Mouse (Mus musculus): ENCODE data around the gene Trim27. TPM values are rescaled to one million over a fixed set of nuclear protein-coding genes. Genes with fewer than 3 reads are reported as not detected.

Trim27 gene
- polyA plus RNA-seq, 1 experiment, result 128 TPM

DNA sequence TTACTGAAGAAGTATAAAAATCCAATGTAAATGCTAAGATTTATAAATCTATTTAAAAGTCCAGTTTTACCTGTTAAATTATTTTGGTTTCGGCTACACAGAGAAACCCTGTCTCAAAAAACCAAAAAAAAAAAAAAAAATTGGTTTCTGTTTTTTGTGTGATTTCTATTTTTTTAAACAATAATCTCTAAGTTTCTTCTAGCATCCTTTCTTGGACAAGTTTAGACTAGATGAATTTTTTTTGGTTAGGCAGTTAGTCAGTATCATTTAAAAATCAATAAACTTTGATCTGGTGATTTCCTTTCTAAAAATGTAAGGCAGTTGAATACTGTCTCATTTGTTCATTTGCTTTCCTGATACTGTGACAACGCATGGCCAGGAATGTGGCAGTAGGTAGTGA lies 19.1 kb downstream of the Trim27 start:
- Histone ChIP-seq H3K9me3 (replicated peaks; ENCODE audit: control insufficient read depth, insufficient read depth, low read length, poor library complexity, severe bottlenecking) (no peaks in the 10 kb centered on the region), H3K36me3 (ENCODE audit: control insufficient read depth, insufficient read depth, low read length, poor library complexity, severe bottlenecking) (peaks cover 7% of the 10 kb centered on the region), H3K4me3 (ENCODE audit: low read depth, low read length) (no peak overlapping the region), H3K4me1 (ENCODE audit: control insufficient read depth, insufficient read depth, low read length) (peaks cover 1% of the 10 kb centered on the region), H3K27me3 (ENCODE audit: control insufficient read depth, insufficient read depth, low read length, poor library complexity, severe bottlenecking) (no peaks in the 10 kb centered on the region), H3K27ac (ENCODE audit: insufficient read depth, low read length) (no peak overlapping the region), H3K9ac (ENCODE audit: low read depth, poor library complexity, severe bottlenecking) (no peak overlapping the region)
- no peak for TF ChIP-seq POLR2A (IDR thresholded peaks at IDR 0.05; ENCODE audit: insufficient read depth, low read length)
- no peak for TF ChIP-seq CTCF (IDR thresholded peaks at IDR 0.05; ENCODE audit: low read depth, low read length)
- no peak for TF ChIP-seq EP300 (IDR thresholded peaks at IDR 0.05; ENCODE audit: insufficient read depth, low read depth, low read length)

DNA sequence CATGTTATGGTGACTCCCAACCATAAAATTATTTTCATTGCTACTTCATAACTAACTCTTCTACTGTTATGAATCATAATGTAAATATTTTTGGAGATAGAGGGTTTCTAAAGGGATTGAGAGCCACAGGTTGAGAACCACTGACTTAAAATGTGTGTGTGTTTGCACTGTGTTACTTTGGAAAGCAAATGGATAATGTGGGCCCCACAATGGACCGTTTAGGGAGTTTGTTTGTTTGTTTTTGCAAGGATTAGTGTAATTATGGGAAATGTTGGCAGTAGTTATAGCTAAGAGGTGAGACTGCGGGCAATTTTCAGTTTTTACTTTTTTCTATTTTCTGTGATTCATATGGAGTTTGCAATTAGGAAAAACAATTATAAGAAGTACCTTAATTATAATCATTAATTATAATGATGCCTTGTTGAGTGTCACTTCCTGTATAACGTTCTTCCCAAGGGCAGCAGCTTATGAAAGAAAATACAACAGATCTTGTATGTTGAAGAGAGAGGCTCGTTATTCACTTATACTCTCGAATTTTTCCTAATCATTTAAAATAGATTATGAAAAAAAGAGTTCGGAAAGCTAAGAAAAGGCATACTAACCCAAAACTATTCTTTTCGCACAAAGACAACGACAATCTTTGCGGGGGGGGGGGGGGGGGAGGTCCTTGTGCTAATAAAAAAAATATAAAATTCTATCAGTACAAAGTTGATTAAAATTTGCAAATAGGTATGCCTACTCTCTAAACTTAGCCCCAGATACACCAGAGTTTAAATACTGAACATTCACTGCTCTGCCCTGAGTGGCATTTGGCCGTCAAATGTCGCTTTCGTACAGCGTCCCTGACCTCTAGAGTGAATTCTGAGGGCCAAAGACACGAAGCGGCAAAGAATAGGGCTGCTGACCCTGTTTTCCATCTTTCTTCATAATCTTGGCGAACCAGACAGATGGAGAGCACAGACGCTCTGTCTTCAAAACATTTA lies 20.1 kb downstream of the Trim27 start:
- Histone ChIP-seq H3K27ac (ENCODE audit: insufficient read depth, low read length) (no peak overlapping the region), H3K4me1 (ENCODE audit: control insufficient read depth, insufficient read depth, low read length) (peaks cover 1% of the 10 kb centered on the region), H3K9me3 (replicated peaks; ENCODE audit: control insufficient read depth, insufficient read depth, low read length, poor library complexity, severe bottlenecking) (peaks cover 3% of the 10 kb centered on the region; the same call in 1 of the 2 replicates), H3K9ac (ENCODE audit: low read depth, poor library complexity, severe bottlenecking) (peak overlapping the region; percentile 53), H3K4me3 (ENCODE audit: low read depth, low read length) (peak overlapping the region; percentile 70), H3K27me3 (ENCODE audit: control insufficient read depth, insufficient read depth, low read length, poor library complexity, severe bottlenecking) (no peaks in the 10 kb centered on the region), H3K36me3 (ENCODE audit: control insufficient read depth, insufficient read depth, low read length, poor library complexity, severe bottlenecking) (peaks cover 2% of the 10 kb centered on the region)
- TF ChIP-seq CTCF (IDR thresholded peaks at IDR 0.05; ENCODE audit: low read depth, low read length) (no peak), POLR2A (IDR thresholded peaks at IDR 0.05; ENCODE audit: insufficient read depth, low read length) (no peak), EP300 (IDR thresholded peaks at IDR 0.05; ENCODE audit: insufficient read depth, low read depth, low read length) (no peak)

DNA sequence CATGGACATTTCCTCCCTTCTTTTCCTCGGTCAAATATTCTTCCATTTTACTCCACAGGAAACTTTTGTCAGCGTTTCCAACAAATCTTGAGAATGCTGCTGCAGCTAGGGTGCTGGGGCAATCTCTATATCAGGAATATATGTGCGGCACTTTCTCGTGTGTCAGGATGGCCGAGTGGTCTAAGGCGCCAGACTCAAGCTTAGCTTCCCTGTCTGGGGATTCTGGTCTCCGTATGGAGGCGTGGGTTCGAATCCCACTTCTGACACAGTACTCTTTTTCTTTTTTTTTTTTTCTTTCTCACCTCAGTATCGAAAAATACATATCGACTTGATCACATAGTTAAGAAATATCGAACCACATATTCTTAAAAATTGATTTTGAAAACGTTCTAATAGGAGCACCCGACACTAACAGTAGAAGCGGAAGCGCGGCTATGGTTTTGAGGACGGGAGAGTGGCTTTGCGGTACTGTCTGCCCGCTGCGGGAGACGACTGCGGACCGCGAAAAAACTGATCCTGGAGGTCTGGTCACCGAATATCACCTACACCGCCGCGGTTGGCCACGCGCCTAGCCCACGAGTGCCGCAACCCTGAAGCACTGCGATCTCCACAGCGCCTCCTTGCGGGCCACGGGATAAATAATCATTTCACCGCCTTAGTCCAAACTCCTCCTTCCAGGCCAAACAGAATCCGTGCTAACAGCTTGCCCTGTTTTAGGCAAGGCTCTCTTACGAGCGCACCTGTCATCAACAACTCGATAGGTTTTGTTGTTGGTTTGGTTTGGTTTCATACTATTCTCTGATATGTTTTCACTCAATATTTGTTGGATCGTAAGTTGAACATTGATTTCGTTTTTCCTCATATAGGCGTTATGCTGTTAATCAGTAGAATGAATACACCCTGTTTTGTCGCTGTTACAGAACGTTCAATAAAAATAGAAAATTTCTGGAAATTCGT lies 21.1 kb downstream of the Trim27 start:
- H3K27me3 ChIP-seq (ENCODE audit: control insufficient read depth, insufficient read depth, low read length, poor library complexity, severe bottlenecking), result no peaks in the 10 kb centered on the region
- no peak overlapping the region for H3K27ac ChIP-seq (ENCODE audit: insufficient read depth, low read length)
- no peaks in the 10 kb centered on the region for H3K36me3 ChIP-seq (ENCODE audit: control insufficient read depth, insufficient read depth, low read length, poor library complexity, severe bottlenecking)
- peaks cover 3% of the 10 kb centered on the region; the same call in 1 of the 2 replicates for H3K9me3 ChIP-seq (replicated peaks; ENCODE audit: control insufficient read depth, insufficient read depth, low read length, poor library complexity, severe bottlenecking)
- H3K4me3 ChIP-seq (ENCODE audit: low read depth, low read length), result peak overlapping the region; percentile 90
- no peak for TF ChIP-seq EP300 (IDR thresholded peaks at IDR 0.05; ENCODE audit: insufficient read depth, low read depth, low read length)
- TF ChIP-seq POLR2A (IDR thresholded peaks at IDR 0.05; ENCODE audit: insufficient read depth, low read length), result no peak
- TF ChIP-seq CTCF (IDR thresholded peaks at IDR 0.05; ENCODE audit: low read depth, low read length), result peak; percentile 77
- H3K9ac ChIP-seq (ENCODE audit: low read depth, poor library complexity, severe bottlenecking), result peak overlapping the region; percentile 58
- H3K4me1 ChIP-seq (ENCODE audit: control insufficient read depth, insufficient read depth, low read length), result peaks cover 1% of the 10 kb centered on the region

DNA sequence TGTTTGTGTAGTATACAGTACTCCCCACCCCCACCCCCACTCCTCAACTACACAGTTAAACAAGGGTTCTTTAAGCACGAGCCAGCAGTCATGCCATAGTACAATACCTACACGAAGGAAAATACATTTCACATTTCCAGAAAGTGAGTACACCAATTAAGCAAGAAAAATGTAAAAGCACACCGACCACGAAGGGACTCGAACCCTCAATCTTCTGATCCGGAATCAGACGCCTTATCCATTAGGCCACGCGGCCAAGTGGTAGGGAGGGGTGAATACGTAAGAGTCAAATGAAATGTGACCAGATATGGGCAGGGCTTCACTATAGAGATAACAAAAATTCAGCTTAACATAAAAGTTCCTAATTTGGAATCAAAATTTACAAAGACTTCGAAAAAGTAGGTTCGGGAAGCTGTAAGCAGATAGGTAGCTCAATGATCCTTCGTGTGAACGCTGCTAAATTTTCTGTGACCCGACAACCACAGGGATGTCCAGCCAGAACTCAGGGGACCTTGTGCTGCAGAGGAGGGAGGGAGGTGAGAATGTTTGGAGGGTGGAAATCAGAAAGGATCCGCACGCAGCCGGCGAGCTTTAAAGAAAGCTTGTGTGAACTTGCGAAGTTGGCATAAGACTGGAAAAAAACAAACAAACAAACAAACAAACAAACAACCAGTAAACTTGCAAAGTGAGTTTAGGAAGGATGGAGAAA lies 36.2 kb downstream of the Trim27 start:
- H3K9ac ChIP-seq (ENCODE audit: low read depth, poor library complexity, severe bottlenecking), result peak overlapping the region; percentile 53; the same call in 1 of the 2 replicates
- no peaks in the 10 kb centered on the region for H3K27me3 ChIP-seq (ENCODE audit: control insufficient read depth, insufficient read depth, low read length, poor library complexity, severe bottlenecking)
- H3K4me1 ChIP-seq (ENCODE audit: control insufficient read depth, insufficient read depth, low read length), result no peaks in the 10 kb centered on the region
- peak overlapping the region; percentile 91 for H3K4me3 ChIP-seq (ENCODE audit: low read depth, low read length)
- no peak overlapping the region for H3K27ac ChIP-seq (ENCODE audit: insufficient read depth, low read length)
- H3K36me3 ChIP-seq (ENCODE audit: control insufficient read depth, insufficient read depth, low read length, poor library complexity, severe bottlenecking), result no peaks in the 10 kb centered on the region
- TF ChIP-seq CTCF (IDR thresholded peaks at IDR 0.05; ENCODE audit: low read depth, low read length) (no peak), EP300 (IDR thresholded peaks at IDR 0.05; ENCODE audit: insufficient read depth, low read depth, low read length) (no peak), POLR2A (IDR thresholded peaks at IDR 0.05; ENCODE audit: insufficient read depth, low read length) (no peak)
- peaks cover 12% of the 10 kb centered on the region for H3K9me3 ChIP-seq (replicated peaks; ENCODE audit: control insufficient read depth, insufficient read depth, low read length, poor library complexity, severe bottlenecking)

DNA sequence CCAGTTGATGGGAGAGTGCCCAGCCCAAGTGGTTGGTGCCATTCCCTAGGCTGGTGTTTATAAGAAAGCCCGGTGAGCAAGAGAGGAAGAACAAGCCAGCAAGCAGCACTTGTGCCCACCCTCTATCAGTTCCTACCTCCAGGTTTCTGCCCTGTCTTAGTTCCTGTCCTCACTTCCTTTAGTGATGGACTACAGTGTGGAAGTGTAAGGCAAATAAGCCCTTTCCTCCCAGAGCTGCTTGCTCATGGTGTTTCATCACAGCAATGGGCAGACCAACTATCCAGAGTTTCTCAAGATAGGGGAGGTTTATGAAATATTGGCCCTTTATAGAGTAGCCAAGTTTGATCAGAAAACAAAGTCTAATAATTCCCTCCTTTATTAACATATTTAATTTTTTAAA lies 37.5 kb downstream of the Trim27 start:
- no peaks in the 10 kb centered on the region for H3K27me3 ChIP-seq (ENCODE audit: control insufficient read depth, insufficient read depth, low read length, poor library complexity, severe bottlenecking)
- peaks cover 2% of the 10 kb centered on the region; the same call in 1 of the 2 replicates for H3K9me3 ChIP-seq (replicated peaks; ENCODE audit: control insufficient read depth, insufficient read depth, low read length, poor library complexity, severe bottlenecking)
- H3K4me1 ChIP-seq (ENCODE audit: control insufficient read depth, insufficient read depth, low read length), result no peaks in the 10 kb centered on the region
- no peak overlapping the region for H3K9ac ChIP-seq (ENCODE audit: low read depth, poor library complexity, severe bottlenecking)
- TF ChIP-seq EP300 (IDR thresholded peaks at IDR 0.05; ENCODE audit: insufficient read depth, low read depth, low read length) (no peak), POLR2A (IDR thresholded peaks at IDR 0.05; ENCODE audit: insufficient read depth, low read length) (no peak), CTCF (IDR thresholded peaks at IDR 0.05; ENCODE audit: low read depth, low read length) (no peak)
- no peak overlapping the region for H3K4me3 ChIP-seq (ENCODE audit: low read depth, low read length)
- H3K36me3 ChIP-seq (ENCODE audit: control insufficient read depth, insufficient read depth, low read length, poor library complexity, severe bottlenecking), result no peaks in the 10 kb centered on the region
- H3K27ac ChIP-seq (ENCODE audit: insufficient read depth, low read length), result no peak overlapping the region
